ENCODE assay signal across 8 mouse cellular contexts in genomic region chr19:8941515-8942217, GRCm38 (mm10). TPM values are rescaled to one million over a fixed set of nuclear protein-coding genes. Genes with fewer than 3 reads are reported as not detected.
A peak's percentile ranks its signal among the peaks of the same experiment; 100 is the strongest.
DNase-seq lines count a peak whose midpoint lies in the region; ATAC-seq and TF ChIP-seq lines count a peak whose summit lies in the region.

Gene Mta2, plus strand, starts transcription at chr19:8941875.

- H3K4me3 ChIP-seq in gastrocnemius, adult 2 months = peak within 1 kb of the TSS; percentile 100
- H3K4me3 ChIP-seq in hindbrain, postnatal 0 days (ENCODE audit: low read length) = peak within 1 kb of the TSS; percentile 62
- peak within 1 kb of the TSS; percentile 76 for H3K4me3 ChIP-seq in left cerebral cortex, adult 2 months

- peaks cover 16% of the 10 kb centered on the region; the same call in 1 of the 2 replicates for H3K36me3 ChIP-seq in hindbrain, postnatal 0 days (ENCODE audit: insufficient read depth, low read length)

- H3K27me3 ChIP-seq in hindbrain, postnatal 0 days (ENCODE audit: insufficient read depth, low read length) = no peaks in the 10 kb centered on the region

- no peak for TF ChIP-seq CTCF in gastrocnemius, adult 2 months (IDR thresholded peaks at IDR 0.05)
- no peak; the same call in 1 of the 2 replicates for TF ChIP-seq CTCF in hindbrain, postnatal 0 days (IDR thresholded peaks at IDR 0.05; ENCODE audit: low read depth)
- TF ChIP-seq CTCF in left cerebral cortex, adult 2 months (IDR thresholded peaks at IDR 0.05) = no peak; the same call in 1 of the 2 replicates

- peak; percentile 98 for DNase-seq in ZHBTc4 (ENCODE audit: low read depth, low spot score)
- DNase-seq in gastrocnemius, adult 2 months = peak; percentile 98
- peak; percentile 99 for DNase-seq in hindbrain, postnatal 0 days (ENCODE audit: low spot score)
- DNase-seq in left cerebral cortex, adult 2 months (ENCODE audit: extremely low spot score in 1 of 2, low spot score in 2 of 2) = peak; percentile 92 to 94
- DNase-seq in right cerebral cortex, adult 2 months (ENCODE audit: low spot score in 2 of 2) = peak; percentile 93 to 94
- peak; percentile 98 for DNase-seq in urinary bladder, postnatal 14 days (ENCODE audit: low spot score)

- peak within 1 kb of the TSS; percentile 60 for H3K4me2 ChIP-seq in hindbrain, postnatal 0 days (ENCODE audit: low read depth, low read length)

- ATAC-seq in common myeloid progenitor, adult 5-6 weeks (replicated peaks; ENCODE audit: low read depth, poor library complexity, severe bottlenecking) = peak; percentile 82
- ATAC-seq in hindbrain, postnatal 0 days = peak; percentile 96
- peak; percentile 92 for ATAC-seq in megakaryocyte, adult 5-6 weeks (ENCODE audit: poor library complexity, severe bottlenecking)

- H3K4me1 ChIP-seq in hindbrain, postnatal 0 days (ENCODE audit: insufficient read depth, low read length) = 0 out of 2 replicates have a peak, but pooled peaks cover 11% of the 10 kb centered on the region

- no peaks in the 10 kb centered on the region for H3K9me3 ChIP-seq in hindbrain, postnatal 0 days (ENCODE audit: low read length)

- H3K27ac ChIP-seq in gastrocnemius, adult 2 months = peak within 1 kb of the TSS; percentile 96
- H3K27ac ChIP-seq in hindbrain, postnatal 0 days = peak within 1 kb of the TSS; percentile 97
- H3K27ac ChIP-seq in left cerebral cortex, adult 2 months = peak within 1 kb of the TSS; percentile 93

- H3K9ac ChIP-seq in hindbrain, postnatal 0 days (replicated peaks; ENCODE audit: low read length) = peak within 1 kb of the TSS; percentile 94

- intact Hi-C loops in gastrocnemius, adult 2 months (cut with DNase I) = no loop called here
- intact Hi-C loops in left cerebral cortex, adult 2 months (cut with DNase I) = loop anchor here (5.0 kb wide), 1 partner anchor 99 kb away; no protein-coding TSS in a partner anchor

- under 1% methylated on average over 64 of the region's 64 CpGs for WGBS in hindbrain, postnatal 0 days

RNA-seq across cellular contexts. Expression of gene Mta2, which starts in this region (rescaled TPM):
- total RNA-seq in common myeloid progenitor, adult 5-6 weeks (2017) = 151 and 180 TPM in 2 replicates
- 10 to 100 TPM; 23.5 to 27.2 TPM for total RNA-seq in gastrocnemius, adult 2 months (2021)
- total RNA-seq in hindbrain, postnatal 0 days (2014; rRNA removed) = 65.1 and 71.4 TPM in 2 replicates
- 75.2 and 78.8 TPM in 2 replicates for polyA plus RNA-seq in hindbrain, postnatal 0 days (2015; fragmentation: Nextera tagmentation; extraction: Ambion mirVana)
- total RNA-seq in left cerebral cortex, adult 2 months (2021) = 10 to 100 TPM; 55.5 to 55.6 TPM
- 47.3 and 53.3 TPM in 2 replicates for total RNA-seq in megakaryocyte, adult 5-6 weeks (2015)
- total RNA-seq in megakaryocyte, adult 5-6 weeks (2017) = 98.8 and 106 TPM in 2 replicates

Comparison
In these comparisons a context has a peak if more than half of its experiments do, and no peak if none do; other contexts are left out.
1. Peak in every context shown above with its lines: DNase-seq, ATAC-seq, H3K4me3 ChIP-seq and H3K27ac ChIP-seq.